Mouse (Mus musculus) stomach, embryonic 16.5 days (tissue): Measurements from ENCODE around the gene Tars2. TPM values are rescaled to one million over a fixed set of nuclear protein-coding genes. Genes with fewer than 3 reads are reported as not detected.
"Not testable (repeated sequence)": the region's sequence is repeated elsewhere in the genome, so short reads cannot be mapped to it uniquely, and the experiment has no call there.

ENCODE experiments used
- ATAC-seq: fragments of 200-750 bp; cut with Nextera tagmentation; 2 replicates; pipeline ENCODE4 v1.8.0; 2017; ENCODE audit warnings: moderate number of reproducible peaks, moderate TSS enrichment; ENCODE audit not compliant: insufficient read depth, low FRiP score
- H3K27ac ChIP-seq: fragments of 300-500 bp; sonication (generic); 2 replicates; pipeline ENCODE4 v1.5.1; 2014; ENCODE audit warnings: low read length
- H3K27me3 ChIP-seq: fragments of 300-500 bp; sonication (generic); 2 replicates; pipeline ENCODE4 v1.6.1; 2014; ENCODE audit warnings: low read length, control low read depth, mixed read lengths; ENCODE audit not compliant: control insufficient read depth, insufficient read depth
- H3K36me3 ChIP-seq: fragments of 300-500 bp; sonication (generic); 2 replicates; pipeline ENCODE4 v1.6.1; 2014; ENCODE audit warnings: low read length; ENCODE audit not compliant: control insufficient read depth, insufficient read depth
- H3K4me1 ChIP-seq: fragments of 300-500 bp; sonication (generic); 2 replicates; pipeline ENCODE4 v1.6.1; 2014; ENCODE audit warnings: low read length, control low read depth, mixed read lengths; ENCODE audit not compliant: control insufficient read depth, insufficient read depth
- H3K4me2 ChIP-seq: fragments of 300-500 bp; sonication (generic); 2 replicates; pipeline ENCODE4 v1.6.1; 2014; ENCODE audit warnings: low read depth, low read length, mixed read lengths
- H3K4me3 ChIP-seq: fragments of 300-500 bp; sonication (generic); replicated peaks from 2 replicates; pipeline ENCODE4 v1.5.1; 2014; ENCODE audit warnings: mild to moderate bottlenecking, low read length
- H3K9ac ChIP-seq: fragments of 300-500 bp; sonication (generic); 2 replicates; pipeline ENCODE4 v1.6.1; 2014; ENCODE audit warnings: low read length
- H3K9me3 ChIP-seq: fragments of 300-500 bp; sonication (generic); replicated peaks from 2 replicates; pipeline ENCODE4 v1.6.1; 2016; ENCODE audit warnings: low read length, control low read depth; ENCODE audit not compliant: control insufficient read depth
- WGBS: fragments of 180-500 bp; shearing (Covaris S2); extraction: QIAGEN DNeasy Blood & Tissue Kit; methylation state at CpG from one replicate; pipeline ENCODE4 v1.1.7; 2014; 5-methylcytosine and 5-hydroxymethylcytosine counted together
- microRNA-seq: library from miRNA; unstranded; fragments of <30 nt; microRNA quantifications from one replicate; pipeline ENCODE4, GENCODE M21; 2016
- polyA plus RNA-seq: library from polyadenylated mRNA; unstranded; fragments of >200 nt; fragmentation: Nextera tagmentation; extraction: Ambion mirVana; gene quantifications from 2 replicates; pipeline ENCODE4 v1.2.1, GENCODE M21; 2015

Tars2 gene
- polyA plus RNA-seq, 1 experiment from 2014 or later: 48.1 TPM

DNA sequence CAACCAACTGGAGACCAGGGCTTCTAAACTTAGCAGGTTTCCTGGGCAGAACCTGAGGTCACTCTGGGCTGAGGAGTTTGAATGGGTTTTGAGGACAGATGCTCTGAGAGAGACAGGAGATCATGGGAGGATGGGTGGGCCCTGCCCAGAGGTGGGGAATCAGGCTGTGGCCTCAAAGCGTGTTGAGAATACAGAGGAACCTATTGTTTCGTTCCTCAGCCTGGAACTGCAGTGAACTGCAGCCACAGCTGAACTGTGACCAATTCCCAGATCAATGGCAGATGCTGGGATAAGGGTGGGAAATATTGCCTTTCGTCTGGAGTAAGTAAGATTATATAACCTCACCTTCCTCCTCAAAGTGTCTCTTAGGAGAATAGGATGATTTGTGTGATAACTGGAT, 64.2 kb downstream of the Tars2 start:
- no peak overlapping the region for H3K4me2 ChIP-seq
- no peaks in the 10 kb centered on the region for H3K27me3 ChIP-seq
- H3K9ac ChIP-seq: no peak overlapping the region
- WGBS: 43% methylated on average over 3 of the region's 3 CpGs
- H3K4me1 ChIP-seq: peaks cover 24% of the 10 kb centered on the region
- no peak for ATAC-seq
- no peak overlapping the region for H3K4me3 ChIP-seq
- H3K27ac ChIP-seq: peak overlapping the region; percentile 56; the same call in 1 of the 2 replicates
- H3K9me3 ChIP-seq: no peaks in the 10 kb centered on the region
- H3K36me3 ChIP-seq: no peaks in the 10 kb centered on the region

DNA sequence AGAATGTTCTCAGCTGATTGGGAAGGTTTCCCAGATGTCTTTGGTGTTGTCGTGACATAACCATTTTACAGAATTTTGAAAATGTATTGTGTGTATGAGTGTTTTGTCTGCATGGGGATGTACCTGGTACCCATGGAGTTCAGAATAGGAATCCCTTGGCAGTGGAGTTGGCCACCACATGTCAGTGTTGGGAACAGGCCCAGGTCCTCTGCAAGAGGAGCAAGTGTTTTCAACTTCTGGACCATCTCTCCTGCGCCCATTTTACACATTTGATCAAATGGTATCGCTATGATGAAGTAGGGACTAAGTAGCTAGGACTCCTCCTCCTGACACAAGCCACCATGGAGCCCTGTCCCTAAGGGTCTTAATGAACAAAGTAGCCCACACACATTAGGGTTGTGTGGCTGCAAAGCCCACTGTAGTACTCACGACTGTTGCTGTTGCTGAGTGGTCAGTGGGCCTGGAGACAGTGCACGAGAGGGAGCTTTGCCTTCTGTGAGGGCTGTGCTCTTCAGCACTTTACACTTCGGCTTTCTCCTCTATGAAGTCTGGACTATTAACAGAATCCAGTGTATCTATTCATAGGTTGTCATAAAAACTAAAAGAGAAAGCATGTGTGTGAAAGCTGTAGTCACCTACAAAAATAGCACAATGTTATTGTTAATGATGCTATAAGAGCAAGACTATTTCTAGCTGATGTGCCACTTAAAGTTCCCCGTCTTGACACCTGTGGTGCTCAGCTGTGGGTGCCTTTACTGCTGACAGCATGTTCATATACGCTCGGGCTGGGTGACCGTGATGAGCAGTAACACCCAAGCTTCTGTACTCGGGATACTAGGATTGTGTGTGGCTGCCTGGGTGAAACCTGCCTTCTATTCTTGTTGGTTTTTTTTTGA, 65.0 kb downstream of the Tars2 start:
- Histone ChIP-seq H3K9me3 (no peaks in the 10 kb centered on the region), H3K36me3 (no peaks in the 10 kb centered on the region), H3K4me3 (no peak overlapping the region), H3K4me2 (no peak overlapping the region), H3K27me3 (no peaks in the 10 kb centered on the region), H3K27ac (no peak overlapping the region), H3K9ac (no peak overlapping the region), H3K4me1 (peaks cover 25% of the 10 kb centered on the region)
- WGBS: 82% methylated on average over 11 of the region's 11 CpGs
- ATAC-seq: no peak

DNA sequence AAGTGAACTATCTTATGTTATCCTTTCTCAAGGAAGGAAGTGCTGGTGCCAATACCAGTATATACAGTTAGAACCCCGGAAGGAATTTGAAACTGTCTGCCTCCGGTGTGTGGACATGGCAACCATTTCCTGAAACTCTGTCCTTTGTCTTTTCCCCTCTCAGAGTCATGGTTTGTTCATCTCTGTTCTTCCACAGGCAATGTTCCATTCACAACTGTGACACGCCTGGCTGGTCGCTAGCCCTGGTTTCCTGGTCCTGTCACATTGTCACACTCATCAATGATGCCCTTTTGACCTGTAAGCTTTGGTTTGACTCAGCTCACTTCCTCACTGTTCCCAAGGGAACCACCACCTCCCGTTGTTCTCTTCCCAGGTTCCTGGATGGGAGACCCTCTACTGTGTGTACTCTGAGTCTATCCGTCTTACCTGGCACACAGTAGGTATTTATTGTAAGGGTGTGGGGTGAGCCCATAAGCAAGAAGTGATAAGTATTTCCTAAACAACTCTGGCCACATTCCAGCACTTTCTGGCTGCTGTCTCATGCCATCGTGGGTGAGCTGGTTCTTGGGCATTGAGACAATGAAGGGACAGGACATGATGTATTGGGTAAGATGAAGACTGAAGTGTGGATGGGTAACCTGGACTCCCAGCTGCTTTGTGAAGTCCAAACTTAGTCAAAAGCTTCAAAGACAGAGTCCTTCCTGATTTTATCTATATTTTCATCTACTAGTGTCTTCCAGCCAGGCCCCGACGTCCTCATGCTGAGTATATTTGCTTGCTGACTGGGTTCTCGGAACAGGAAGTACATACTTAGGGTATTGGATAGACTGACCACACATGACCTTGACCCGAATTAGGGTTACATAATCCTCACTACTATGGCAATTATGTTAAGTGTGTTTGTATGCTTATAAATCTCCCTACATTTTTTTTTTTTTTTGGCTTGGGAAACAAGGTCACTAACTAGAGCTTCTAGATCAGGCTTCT, 65.9 kb downstream of the Tars2 start:
- Histone ChIP-seq H3K4me1 (peaks cover 33% of the 10 kb centered on the region), H3K27ac (peak overlapping the region; percentile 21; the same call in 1 of the 2 replicates), H3K9me3 (no peaks in the 10 kb centered on the region), H3K4me2 (no peak overlapping the region), H3K4me3 (no peak overlapping the region), H3K9ac (no peak overlapping the region), H3K36me3 (no peaks in the 10 kb centered on the region), H3K27me3 (no peaks in the 10 kb centered on the region)
- 54% methylated on average over 11 of the region's 11 CpGs for WGBS
- ATAC-seq: no peak

DNA sequence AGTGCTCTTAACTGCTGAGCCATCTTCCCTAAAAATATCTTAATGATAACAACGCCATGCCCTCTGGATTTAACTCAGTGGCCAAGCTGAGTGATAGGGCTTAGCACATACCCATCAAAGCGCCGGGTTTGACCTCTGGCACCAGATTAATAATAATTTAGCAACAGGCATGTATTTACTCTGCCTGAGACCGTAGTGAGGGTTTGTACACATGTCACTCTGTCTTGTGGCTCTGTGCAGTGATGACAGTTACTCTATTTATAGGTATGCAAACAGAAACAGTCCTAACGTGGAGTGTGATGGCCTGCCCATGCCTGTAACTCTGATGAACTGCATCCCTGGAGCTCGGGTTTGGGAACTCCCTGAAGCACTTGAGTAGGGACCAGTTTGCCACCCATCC, 67.3 kb downstream of the Tars2 start:
- no peak for ATAC-seq
- WGBS: 58% methylated on average over 6 of the region's 6 CpGs
- Histone ChIP-seq H3K4me1 (peaks cover 40% of the 10 kb centered on the region), H3K9me3 (no peaks in the 10 kb centered on the region), H3K4me3 (no peak overlapping the region), H3K9ac (no peak overlapping the region), H3K36me3 (no peaks in the 10 kb centered on the region), H3K27me3 (no peaks in the 10 kb centered on the region), H3K4me2 (no peak overlapping the region), H3K27ac (no peak overlapping the region)

DNA sequence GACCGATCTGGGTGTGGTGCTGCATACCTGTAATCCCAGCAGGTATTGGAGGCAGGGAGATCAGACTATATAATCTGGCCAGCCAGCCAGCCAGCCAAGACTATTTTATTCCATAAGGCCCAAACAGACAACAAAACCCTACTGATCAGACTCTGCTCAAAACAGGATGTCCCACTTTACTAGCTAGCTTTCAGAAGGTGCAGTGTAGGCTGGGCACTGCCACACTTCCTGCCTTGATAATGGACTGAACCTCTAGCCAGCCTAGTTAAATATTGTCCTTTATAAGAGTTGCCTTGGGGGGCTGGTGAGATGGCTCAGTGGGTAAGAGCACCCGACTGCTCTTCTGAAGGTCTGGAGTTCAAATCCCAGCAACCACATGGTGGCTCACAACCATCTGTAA, 69.5 kb downstream of the Tars2 start:
- H3K36me3 ChIP-seq, H3K9ac ChIP-seq, H3K9me3 ChIP-seq, H3K27me3 ChIP-seq, H3K4me2 ChIP-seq, ATAC-seq, H3K4me3 ChIP-seq: not testable (repeated sequence)
- H3K27ac ChIP-seq: peak overlapping the region; percentile 34; the same call in 1 of the 2 replicates
- peaks cover 45% of the 10 kb centered on the region for H3K4me1 ChIP-seq
- WGBS: 89% methylated on average over 2 of the region's 2 CpGs

Small RNA genes within 50 kb of the gene (microRNA-seq; reads per million reads assigned to microRNA genes)
- gene Mir7014: not detected

Other genes starting within 250 kb of the Tars2 start
- 28.9 and 32.4 TPM in 2 replicates for gene Ctss, start 233.4 kb downstream of the Tars2 start, polyA plus RNA-seq
- not detected in 2 replicates for gene Hormad1, start 200.5 kb downstream of the Tars2 start, polyA plus RNA-seq
- gene Golph3l, start 171.3 kb downstream of the Tars2 start, polyA plus RNA-seq: 37.4 and 39.5 TPM in 2 replicates
- gene Ensa, start 135.2 kb downstream of the Tars2 start, polyA plus RNA-seq: 70.3 and 73.0 TPM in 2 replicates
- 16.5 and 20.5 TPM in 2 replicates for gene Mcl1, start 101.4 kb downstream of the Tars2 start, polyA plus RNA-seq
- gene Adamtsl4, start 72.3 kb downstream of the Tars2 start, polyA plus RNA-seq: 13.3 and 20.5 TPM in 2 replicates
- gene Ecm1, start 20.6 kb downstream of the Tars2 start, polyA plus RNA-seq: 110 and 228 TPM in 2 replicates
- 18.8 and 20.3 TPM in 2 replicates for gene Rprd2, start 58.7 kb upstream of the Tars2 start, polyA plus RNA-seq
- 41.1 and 44.8 TPM in 2 replicates for gene Prpf3, start 95.7 kb upstream of the Tars2 start, polyA plus RNA-seq
- 290 and 321 TPM in 2 replicates for gene Mrps21, start 111.3 kb upstream of the Tars2 start, polyA plus RNA-seq
- 3.8 and 5.2 TPM in 2 replicates for gene Ciart, start 122.0 kb upstream of the Tars2 start, polyA plus RNA-seq
- 28.8 and 30.0 TPM in 2 replicates for gene BC028528, start 131.8 kb upstream of the Tars2 start, polyA plus RNA-seq
- 33.9 and 34.6 TPM in 2 replicates for gene Aph1a, start 133.8 kb upstream of the Tars2 start, polyA plus RNA-seq
- 2.4 and 2.9 TPM in 2 replicates for gene Car14, start 144.5 kb upstream of the Tars2 start, polyA plus RNA-seq
- gene Anp32e, start 169.0 kb upstream of the Tars2 start, polyA plus RNA-seq: 156 and 167 TPM in 2 replicates
- 20.6 and 25.7 TPM in 2 replicates for gene Plekho1, start 235.8 kb upstream of the Tars2 start, polyA plus RNA-seq